Mouse (Mus musculus) layer of hippocampus, postnatal 14 days (tissue): ENCODE results near the gene Memo1. TPM values are rescaled to one million over a fixed set of nuclear protein-coding genes. Genes with fewer than 3 reads are reported as not detected.

Experiments used
- DNase-seq, 2 experiments: peaks; one replicate each; pipeline ENCODE4 v3.0.0; 2021 to 2022; ENCODE audit warnings: low spot score in 2 of 2, mixed read lengths in 1 of 2
- total RNA-seq, 2 experiments: library from RNA; stranded (reverse); gene quantifications; 2 replicates each; pipeline ENCODE4 v1.2.3; 2021

Gene Memo1
- total RNA-seq, 2 experiments from 2014 or later = 62.0 to 63.5 TPM

DNA sequence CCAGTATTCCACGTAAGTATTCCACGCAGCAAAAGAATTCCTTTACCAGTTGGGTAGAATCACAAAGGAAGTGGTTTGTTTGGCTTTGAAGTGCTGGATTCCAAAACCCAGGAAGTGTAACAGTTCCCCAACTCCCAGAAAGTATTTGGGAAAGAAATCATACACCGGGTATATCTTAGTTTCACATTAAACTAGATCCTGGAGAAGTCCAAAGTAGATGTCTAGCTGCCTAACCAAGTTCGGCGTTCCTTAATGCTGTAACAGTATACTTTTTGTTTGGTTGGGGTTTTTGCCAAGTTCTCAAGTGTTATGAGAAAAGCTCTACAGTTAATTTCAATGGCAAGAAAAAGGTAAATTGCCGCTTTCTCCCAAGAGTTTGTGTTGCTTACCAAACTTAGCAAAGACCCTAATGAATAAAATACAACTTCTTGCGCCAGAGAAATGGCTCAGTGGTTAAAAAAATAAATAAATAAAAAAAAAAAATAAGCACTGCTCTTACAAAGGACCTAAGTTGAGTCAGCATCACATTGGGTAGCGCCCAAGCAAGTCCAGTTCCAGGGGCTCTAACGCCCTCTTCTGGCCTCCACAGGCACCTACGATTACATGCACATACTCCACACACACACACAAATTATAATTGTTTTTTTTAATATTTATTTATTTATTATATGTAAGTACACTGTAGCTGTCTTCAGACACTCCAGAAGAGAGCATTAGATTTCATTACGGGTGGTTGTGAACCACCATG lies 929 bp upstream of the Memo1 start:
- no peak for DNase-seq

DNA sequence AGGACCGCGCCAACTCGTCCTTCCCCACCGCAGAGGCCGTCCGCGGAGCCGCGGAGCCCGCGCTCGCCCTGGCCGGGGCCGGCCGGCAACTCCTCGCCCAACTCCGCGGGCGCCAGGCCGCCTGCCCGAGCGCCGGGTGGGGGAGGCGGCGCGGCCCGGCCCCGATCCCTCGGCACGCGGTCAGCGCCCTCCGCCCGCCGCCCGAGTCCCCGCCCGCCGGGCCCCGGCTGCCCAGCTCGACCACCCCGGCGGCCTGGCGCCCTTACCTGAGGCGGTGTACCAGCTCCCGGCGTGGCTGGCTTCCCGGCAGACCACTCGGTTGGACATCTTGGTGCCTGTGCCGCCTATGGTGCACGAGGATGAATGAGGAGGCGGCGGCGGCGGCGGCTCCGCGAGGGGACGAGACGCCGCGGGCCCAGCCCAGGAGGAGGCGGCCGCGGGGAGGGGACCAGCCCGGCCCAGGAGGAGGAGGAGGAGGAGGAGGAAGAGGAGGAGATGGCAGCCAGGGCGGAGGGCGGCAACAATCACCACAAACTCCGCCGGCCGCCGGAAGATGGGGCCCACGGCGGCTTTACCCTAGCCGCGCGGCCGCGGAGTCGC lies 795 bp downstream of the Memo1 start:
- peak; percentile 65 to 81 for DNase-seq

DNA sequence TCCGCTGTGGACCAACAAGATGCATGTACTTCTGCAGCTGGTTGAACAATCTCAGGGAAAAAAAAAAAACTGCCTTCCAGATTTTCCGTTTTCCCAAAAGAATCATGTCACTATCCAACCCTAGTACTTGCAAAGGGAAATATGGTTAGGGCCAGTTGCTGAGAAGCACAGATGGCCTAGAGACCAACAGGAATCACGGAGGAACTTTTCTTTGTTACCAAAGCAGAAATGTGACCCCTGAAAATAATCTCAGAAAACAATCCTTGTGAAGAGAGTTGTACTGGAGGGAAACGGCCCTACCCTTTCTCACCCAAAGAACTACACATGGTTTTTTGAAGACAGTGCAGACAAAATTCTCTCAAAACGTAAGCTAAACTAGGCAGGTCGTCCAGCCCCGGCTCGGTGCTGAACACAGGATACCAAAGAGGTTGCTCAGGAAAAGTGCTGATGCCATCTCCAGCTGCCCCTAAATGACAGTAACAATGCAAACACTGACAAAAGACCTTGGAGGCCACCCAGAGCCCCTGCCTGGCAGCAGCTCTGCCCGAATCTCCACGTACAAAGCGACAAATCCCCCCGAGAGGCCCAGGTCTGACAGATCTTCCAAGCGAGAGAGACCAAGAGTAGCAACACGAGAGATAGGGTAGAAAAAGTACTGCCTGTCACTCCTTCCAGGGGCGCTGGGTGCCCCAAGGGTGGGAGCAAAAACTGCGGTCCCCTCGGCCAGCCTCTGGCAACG lies 1.5 kb downstream of the Memo1 start:
- peak in 1 of 2 experiments; percentile 50 for DNase-seq

DNA sequence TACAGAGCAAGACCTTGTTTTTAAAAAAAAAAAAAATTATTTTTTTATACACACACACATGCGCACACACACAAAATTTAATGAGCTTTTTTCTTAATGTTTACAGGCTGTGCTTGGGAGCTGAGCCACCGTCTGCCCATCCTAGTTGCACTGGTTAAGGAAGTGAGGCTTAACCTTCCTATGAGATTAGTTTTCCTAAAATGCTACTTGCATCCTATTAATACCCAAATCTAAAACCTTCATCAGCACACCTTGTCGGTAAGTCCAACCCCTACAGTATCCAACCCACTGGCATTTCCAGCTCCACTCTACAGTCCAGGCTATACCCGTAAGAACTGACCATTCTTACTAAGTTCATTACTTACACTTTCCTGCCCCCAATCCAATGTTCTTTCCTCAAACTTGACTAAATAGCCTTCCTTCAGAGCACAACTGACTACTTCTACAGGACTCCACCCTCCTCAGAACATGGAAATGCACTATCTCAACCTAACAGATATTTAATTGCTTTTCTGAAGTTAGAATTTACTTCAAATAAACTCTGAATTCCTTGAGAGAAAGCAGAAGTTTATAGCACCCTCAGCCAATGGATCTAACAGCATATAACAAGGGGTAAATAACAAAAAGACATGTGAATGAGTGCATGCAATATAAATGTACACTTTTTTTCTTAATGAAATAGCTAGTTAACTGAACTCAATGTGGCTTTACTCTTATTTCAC lies 3.5 kb downstream of the Memo1 start:
- DNase-seq = no peak

DNA sequence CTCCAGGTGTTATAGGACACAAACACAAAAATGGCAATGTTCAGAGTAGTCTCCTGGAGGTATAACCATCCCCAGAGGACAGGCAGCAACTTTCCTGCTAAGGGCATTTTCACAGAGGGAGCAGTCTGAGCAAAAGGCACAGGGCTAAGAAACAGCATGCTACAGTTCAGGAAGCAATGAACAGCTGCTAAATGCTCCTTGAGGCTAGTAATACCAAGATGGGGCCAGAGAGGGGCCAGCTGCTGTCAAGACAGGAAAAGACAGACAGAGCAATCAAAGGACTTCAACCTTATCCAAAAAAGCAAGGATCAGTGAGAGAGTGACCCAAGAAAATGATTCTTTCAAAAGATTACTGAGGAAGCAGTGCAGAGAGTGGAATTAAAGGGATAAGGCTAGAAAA lies 4.5 kb downstream of the Memo1 start:
- DNase-seq = no peak

DNA sequence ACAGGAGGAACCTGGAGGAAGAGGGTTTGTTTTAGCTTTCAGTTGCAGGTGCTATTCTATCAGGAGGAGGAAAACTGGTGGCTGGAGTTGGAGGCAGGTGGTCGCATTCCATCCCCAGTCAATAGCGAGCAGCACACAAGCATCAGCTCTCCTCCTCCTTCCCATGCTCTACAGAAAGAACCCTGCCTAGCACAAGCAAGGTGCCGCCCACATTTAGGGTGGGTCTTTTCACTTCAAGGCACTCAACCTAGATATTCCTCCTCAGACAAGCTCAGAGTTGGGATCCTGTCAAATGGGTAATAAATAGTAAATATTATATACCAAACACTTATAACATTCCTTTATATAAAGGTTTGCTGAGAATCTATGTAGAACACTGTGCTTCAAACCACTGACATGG lies 5.1 kb downstream of the Memo1 start:
- no peak for DNase-seq

DNA sequence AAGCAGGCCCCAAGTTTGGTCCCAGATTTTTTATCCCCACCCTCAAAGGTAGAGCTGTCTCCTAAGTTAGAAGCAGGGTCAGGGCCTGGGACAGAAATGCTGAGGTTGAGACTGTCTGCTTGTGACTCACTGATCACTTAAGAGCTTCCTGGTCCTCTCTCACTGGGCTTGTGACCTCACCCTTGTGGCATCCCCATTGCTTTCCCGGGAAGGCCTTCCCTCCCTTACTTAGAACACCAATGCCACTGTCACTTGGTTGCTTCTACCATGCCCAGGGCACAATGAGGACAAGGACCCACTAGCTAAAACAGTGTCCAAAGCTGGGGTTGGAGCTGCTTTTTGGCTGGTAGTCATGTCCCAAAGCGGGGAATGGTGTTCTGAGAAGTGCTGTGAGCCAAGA lies 6.7 kb downstream of the Memo1 start:
- no peak for DNase-seq

DNA sequence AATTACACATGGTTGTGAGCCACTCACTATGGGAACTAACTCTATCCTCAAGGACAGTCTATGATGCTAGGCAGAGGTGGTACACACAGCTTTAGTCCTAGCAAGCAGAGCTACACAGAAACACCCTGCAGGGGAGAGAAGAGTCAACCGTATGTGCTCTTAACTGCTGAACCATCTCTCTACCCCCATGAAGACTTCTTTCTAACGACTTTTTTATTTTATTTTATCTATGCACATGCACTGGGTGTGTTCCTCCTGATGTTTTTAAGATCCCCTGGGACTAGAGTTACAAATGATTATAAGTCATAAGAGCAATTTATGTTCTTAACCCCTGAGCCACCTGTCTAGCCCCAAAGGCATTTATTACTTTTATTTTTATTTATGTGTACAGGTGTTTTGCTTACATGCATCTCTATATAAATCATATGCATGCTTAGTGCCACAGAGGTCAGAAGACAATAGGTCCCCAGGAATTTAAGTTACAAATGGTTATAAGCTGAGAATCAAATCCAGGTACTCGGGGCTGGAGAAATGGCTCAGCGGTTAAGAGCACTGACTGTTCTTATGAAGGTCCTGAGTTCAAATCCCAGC lies 9.1 kb downstream of the Memo1 start:
- DNase-seq = no peak

DNA sequence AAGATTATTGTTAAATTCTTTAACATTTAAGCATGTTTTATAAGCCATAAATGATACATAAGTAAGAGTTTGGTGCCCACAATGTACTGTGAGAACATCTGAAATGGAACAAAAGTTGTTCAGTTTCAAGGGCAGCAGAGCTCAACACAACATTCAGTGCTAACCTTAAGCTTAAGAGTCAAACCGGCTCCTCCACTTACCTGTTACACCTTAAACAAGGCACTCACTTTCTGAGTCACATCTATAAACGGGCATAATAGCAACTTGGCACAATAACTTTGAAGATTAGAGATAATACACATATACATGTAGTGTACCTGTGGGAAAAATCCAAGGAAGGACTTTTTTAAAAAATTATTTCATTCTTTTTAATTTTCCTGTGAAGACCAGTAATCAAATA lies 9.6 kb downstream of the Memo1 start:
- DNase-seq = no peak

DNA sequence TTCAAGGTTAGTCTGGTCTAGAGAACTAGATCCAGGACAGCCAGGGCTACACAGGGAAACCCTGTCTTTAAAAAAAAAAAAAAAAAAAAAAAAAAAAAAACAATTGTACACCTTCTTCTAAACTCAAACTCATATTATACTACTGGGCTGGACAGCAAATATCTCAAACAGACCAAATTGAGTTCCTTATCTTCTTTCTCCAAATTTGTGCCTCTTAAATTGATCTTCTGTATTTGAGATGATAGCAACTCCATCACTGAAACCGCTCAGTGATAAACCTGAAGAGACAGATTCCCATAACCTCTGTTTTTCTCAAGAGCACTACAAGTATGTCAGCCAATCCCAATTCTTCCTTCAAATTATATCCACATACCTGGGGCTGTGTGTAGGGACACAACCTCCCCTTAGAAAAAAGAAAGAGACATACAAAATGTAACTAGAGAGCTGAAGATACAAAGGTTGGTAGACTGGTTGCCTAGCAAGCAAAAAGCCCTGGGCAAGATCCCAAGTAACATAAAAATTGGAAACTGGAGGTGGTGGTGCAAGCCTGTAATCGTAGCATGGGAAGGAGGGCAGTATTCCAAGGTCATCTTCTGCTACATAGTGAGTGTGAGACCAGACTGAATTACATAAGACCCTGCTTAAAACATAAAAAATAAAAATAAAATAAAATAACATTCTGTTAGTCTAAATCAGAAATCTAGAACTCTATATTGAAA lies 10.8 kb downstream of the Memo1 start:
- DNase-seq = peak in 1 of 2 experiments; percentile 47

DNA sequence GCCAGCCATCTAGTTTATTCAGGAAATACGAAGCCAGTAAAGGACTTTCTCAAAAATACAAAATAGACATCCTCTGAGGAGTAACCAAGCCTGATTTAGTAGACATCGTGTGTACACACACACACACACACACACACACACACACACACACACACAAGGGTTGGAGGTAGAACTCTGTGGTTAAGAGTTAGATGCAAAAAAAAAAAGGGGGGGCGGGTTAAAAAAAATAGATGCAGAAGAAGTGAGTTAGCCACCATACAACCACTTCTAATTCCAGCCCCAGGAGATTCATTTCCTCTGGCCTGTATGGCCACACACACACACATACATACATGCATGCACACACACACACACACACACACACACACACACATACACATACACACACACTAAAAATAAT lies 13.3 kb downstream of the Memo1 start:
- no peak for DNase-seq

DNA sequence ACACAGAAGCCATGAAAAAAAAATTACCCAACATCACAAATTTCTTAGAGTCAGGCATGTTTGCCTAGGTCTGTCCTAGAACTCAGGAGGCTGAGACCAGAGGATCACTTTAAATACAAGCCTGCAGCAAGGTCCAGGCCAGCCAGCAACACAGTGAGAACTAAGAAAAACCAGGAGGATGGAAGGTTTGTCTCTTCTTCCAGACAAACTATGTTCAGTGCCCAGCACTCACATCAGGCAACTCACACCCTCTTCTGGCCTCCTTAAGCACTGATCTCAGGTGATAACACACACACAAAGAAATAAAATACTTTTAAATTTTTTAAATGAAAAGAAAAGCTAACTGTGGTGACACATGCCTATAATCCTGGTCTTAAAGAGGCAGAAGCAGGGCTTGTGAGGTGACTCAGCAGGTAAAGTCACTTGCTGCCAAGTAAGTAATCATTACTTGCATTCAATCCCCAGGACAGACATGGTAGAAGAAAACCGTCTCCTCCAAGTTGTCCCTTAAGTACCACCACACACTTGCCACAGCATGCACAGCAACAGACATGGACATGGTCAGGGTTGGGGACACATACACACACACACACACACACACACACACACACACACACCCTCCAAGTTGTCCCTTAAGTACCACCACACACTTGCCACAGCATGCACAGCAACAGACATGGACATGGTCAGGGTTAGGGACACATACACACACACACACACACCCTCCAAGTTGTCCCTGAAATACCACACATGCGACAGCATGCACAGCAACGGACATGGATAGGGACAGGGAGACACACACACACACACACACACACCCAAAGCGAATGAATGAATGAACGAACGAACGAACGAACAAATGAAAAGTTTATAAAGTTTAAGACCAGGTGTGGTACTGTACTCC lies 16.1 kb downstream of the Memo1 start:
- no peak for DNase-seq

DNA sequence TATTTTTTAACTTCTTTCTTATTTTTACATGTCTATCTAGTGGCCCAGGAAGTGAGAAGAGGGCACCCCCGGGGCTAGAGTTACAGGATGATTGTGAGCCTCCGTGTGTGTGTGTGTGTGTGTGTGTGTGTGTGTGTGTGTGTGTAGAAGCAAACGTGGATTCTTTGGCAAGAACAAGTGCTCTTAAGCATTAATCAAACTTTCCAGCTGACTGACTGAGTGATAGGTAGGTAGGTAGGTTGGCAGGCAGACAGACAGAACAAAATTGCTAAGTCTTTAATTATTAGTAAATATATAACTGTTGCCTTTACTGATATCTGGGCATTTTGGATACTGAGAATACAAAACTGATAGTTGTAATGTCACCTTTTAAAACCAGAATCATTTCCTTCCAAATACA lies 20.9 kb downstream of the Memo1 start:
- DNase-seq = no peak

DNA sequence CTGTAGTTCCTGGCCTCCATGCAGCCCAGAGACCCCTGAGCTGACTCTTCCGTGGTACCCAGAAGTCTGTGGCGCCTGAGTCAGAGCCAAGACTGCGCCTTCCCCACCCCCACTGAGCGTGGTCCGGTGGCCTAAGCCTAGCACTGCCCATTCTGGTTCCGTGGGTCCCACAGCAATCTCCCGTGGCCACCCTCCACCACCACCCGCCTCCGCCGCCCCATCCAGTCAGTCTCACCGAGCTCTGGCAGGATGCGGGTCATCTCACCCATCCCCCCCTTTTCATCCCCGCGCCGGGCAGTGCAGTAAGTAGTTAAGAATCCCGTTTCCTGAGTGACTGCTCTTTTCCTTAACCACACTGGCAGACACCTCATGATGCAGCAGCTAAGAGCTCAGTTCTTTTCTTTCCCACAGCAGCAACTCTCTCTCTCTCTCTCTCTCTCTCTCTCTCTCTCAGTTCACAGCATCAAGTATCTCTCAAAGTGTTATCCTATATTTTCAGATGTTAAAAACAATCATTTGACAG lies 22.6 kb downstream of the Memo1 start:
- DNase-seq = no peak

DNA sequence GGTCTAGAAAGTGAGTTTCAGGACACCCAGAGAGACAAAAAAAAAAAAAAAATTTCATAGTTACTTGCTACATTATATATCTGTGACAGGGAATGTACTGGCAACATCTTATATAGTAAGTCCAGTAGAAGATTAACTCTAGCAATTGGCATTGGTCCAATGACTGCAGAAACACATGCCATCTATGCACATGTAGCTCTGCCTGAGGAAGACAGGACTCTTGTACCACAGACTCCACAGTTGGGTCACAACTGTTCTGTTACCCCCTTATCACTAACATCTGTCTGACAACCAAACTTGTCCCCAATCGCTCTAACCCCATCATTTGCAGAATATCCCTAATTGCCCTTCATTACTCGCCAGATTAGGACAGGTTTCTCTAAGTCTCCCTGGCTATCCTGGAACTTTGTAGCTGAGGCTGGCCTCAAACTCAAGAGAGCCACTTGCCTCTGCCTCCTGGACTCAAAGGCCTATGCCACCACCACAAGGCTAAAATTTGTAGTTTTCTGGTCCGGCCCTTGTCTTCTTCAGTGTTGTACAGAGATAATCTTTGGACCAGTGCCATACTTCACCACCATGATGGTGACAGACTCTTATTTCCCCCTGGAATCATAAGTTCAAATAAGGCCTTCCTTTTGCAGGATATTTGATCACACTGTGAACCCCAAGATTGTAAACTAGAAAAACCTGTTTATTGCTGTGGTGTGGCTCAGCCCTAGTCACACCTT lies 23.6 kb downstream of the Memo1 start:
- no peak for DNase-seq

DNA sequence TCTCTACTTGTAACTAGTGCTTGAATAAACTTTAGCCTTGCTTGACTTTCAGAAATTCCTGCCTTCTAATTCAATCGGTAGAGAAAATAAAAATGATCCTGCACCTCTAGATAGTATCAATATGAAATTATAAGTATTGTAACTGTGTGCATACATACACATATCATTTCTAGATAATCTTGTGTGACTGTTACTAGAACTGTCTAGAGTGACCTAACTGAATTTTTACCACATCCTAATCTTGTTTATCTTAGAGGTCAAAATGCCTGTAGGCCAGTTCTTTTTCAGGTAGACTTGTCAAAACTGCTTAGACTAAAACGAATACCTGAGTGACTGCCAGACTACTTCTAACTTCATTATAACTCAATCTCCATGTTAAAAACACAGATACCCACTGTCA lies 25.1 kb downstream of the Memo1 start:
- DNase-seq = no peak

DNA sequence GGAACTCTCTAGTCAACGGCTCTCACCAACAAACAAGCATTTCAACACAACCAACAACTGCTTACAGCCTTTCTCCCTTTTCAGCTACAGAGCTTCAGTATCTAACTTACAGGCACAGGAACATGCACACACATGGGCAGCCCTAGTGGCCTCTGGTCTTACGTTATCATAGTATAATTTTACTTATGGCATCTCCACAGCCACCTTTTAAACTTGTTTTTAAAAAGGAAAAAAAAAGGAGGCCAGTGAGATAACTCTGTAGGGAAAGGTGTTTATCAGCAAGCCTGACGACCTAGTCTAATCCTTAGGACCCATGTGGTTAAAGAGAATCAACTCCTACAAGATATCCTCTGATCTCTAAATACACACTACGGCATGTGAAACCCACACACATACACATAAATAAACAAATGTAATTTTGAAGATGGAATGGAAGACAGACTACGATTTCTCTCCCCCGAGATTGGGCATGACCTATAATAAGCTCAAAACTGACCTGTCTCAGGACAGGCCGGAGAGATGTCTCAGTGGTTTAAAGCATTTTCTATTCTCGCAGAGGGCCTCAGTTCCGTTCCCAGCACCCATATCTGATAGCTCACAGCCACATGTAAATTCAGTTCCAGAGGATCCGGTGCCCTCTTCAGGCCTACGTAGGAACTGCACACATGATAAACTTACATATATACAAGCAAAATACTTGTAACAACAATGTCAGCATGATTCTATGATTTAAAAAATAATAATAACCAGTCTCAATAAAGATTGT lies 27.7 kb downstream of the Memo1 start:
- DNase-seq = no peak

DNA sequence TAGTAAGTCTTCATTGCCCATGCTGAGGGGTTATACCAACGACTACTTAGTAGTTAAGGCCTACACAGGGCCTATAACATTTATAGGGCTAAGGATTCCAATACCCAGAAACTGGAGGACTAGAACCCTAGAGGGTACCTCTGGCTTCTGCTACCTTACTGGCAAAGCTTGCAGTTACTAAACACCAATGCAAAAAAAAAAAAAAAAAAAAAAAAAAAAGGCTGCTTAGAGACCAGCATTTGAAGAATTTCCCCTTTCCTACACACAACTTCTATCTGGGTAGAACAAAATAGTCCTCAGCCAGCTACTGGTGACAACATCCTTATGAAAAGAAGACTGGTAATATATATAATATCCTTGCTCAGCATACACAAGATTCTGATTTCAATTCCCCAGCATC lies 29.7 kb downstream of the Memo1 start:
- no peak for DNase-seq
